Comparison of ENCODE assay signal across 12 mouse cellular contexts in genomic region chr11:26586367-26587183, GRCm38 (mm10). TPM values are rescaled to one million over a fixed set of nuclear protein-coding genes. Genes with fewer than 3 reads are reported as not detected.
A peak's percentile ranks its signal among the peaks of the same experiment; 100 is the strongest.
DNase-seq lines count a peak whose midpoint lies in the region; ATAC-seq and TF ChIP-seq lines count a peak whose summit lies in the region.
"Had no signal": no experiment of that assay in that cellular context is flagged by ENCODE, and none has a peak within 500 bp of the region (broad histone marks: within the 10 kb centered on the region; RNA-seq: fewer than 3 reads in every experiment).

No protein-coding gene starts in this region.

- TF ChIP-seq CTCF in bone marrow, adult 2 months (IDR thresholded peaks at IDR 0.05; ENCODE audit: control insufficient read depth, insufficient read depth, low read length): no peak

- peak; percentile 27 to 79 for DNase-seq in cerebellum, postnatal 4 days (ENCODE audit: low spot score in 2 of 2)
- no peak for DNase-seq in left cerebral cortex, adult 9 months (ENCODE audit: low spot score in 2 of 2)
- no peak for DNase-seq in lung, postnatal 36 days
- no peak for DNase-seq in heart, embryonic 10.5 days (ENCODE audit: low spot score)
- DNase-seq: embryo, embryonic 11 days had no signal

- TF ChIP-seq POLR2A in bone marrow, adult 2 months (IDR thresholded peaks at IDR 0.05; ENCODE audit: borderline replicate concordance, control insufficient read depth, low read depth, low read length): no peak

- H3K4me1 ChIP-seq in hindbrain, embryonic 16.5 days (ENCODE audit: control insufficient read depth, insufficient read depth, low read depth, low read length): no peaks in the 10 kb centered on the region
- 0 out of 2 replicates have a peak, but pooled peaks cover 4% of the 10 kb centered on the region for H3K4me1 ChIP-seq in hindbrain, embryonic 13.5 days (replicated peaks)
- peaks cover 5% of the 10 kb centered on the region; the same call in 1 of the 2 replicates for H3K4me1 ChIP-seq in bone marrow, adult 2 months (ENCODE audit: control insufficient read depth, insufficient read depth, low read length)
- no peaks in the 10 kb centered on the region; the same call in 1 of the 2 replicates for H3K4me1 ChIP-seq in liver, embryonic 16.5 days (ENCODE audit: control insufficient read depth, low read depth, low read length)
- H3K4me1 ChIP-seq in heart, embryonic 10.5 days: no peaks in the 10 kb centered on the region

- no peaks in the 10 kb centered on the region for H3K27me3 ChIP-seq in hindbrain, embryonic 16.5 days (replicated peaks; ENCODE audit: control insufficient read depth, insufficient read depth, low read length)
- no peaks in the 10 kb centered on the region for H3K27me3 ChIP-seq in hindbrain, embryonic 13.5 days
- no peaks in the 10 kb centered on the region for H3K27me3 ChIP-seq in liver, embryonic 16.5 days (ENCODE audit: control insufficient read depth, insufficient read depth, low read depth, low read length)
- H3K27me3 ChIP-seq in heart, embryonic 10.5 days (ENCODE audit: insufficient read depth, poor library complexity, severe bottlenecking): no peaks in the 10 kb centered on the region
- H3K27me3 ChIP-seq: neural tube, embryonic 15.5 days had no signal

- no peak overlapping the region for H3K9ac ChIP-seq in hindbrain, embryonic 16.5 days (ENCODE audit: low read depth, low read length)
- H3K9ac ChIP-seq in hindbrain, embryonic 13.5 days: no peak overlapping the region
- no peak overlapping the region for H3K9ac ChIP-seq in liver, embryonic 16.5 days (ENCODE audit: low read depth, low read length)
- H3K9ac ChIP-seq: neural tube, embryonic 15.5 days had no signal

- no peak overlapping the region for H3K4me2 ChIP-seq in hindbrain, embryonic 16.5 days (ENCODE audit: low read length)
- H3K4me2 ChIP-seq in hindbrain, embryonic 13.5 days: no peak overlapping the region
- H3K4me2 ChIP-seq in liver, embryonic 16.5 days (ENCODE audit: low read depth, low read length): no peak overlapping the region

- H3K27ac ChIP-seq in hindbrain, embryonic 16.5 days (ENCODE audit: low read depth, low read length): no peak overlapping the region
- H3K27ac ChIP-seq in hindbrain, embryonic 13.5 days: no peak overlapping the region
- peak overlapping the region; percentile 35; the same call in 1 of the 2 replicates for H3K27ac ChIP-seq in bone marrow, adult 2 months (ENCODE audit: control insufficient read depth, insufficient read depth, low read depth, low read length, poor library complexity)
- H3K27ac ChIP-seq in liver, embryonic 16.5 days (ENCODE audit: low read length): no peak overlapping the region
- no peak overlapping the region for H3K27ac ChIP-seq in heart, embryonic 10.5 days
- H3K27ac ChIP-seq: neural tube, embryonic 15.5 days had no signal

- H3K36me3 ChIP-seq in hindbrain, embryonic 16.5 days (ENCODE audit: control insufficient read depth, insufficient read depth, low read length): no peaks in the 10 kb centered on the region
- no peaks in the 10 kb centered on the region for H3K36me3 ChIP-seq in hindbrain, embryonic 13.5 days
- H3K36me3 ChIP-seq in liver, embryonic 16.5 days (ENCODE audit: control insufficient read depth, insufficient read depth): peaks cover 7% of the 10 kb centered on the region
- H3K36me3 ChIP-seq in heart, embryonic 10.5 days: no peaks in the 10 kb centered on the region
- H3K36me3 ChIP-seq: neural tube, embryonic 15.5 days had no signal

- peak; percentile 88 for ATAC-seq in hindbrain, embryonic 16.5 days
- ATAC-seq in hindbrain, embryonic 13.5 days (ENCODE audit: low FRiP score): no peak
- ATAC-seq in liver, embryonic 16.5 days (ENCODE audit: low read depth): peak; percentile 15; the same call in 1 of the 2 replicates

- 68% methylated on average over 6 of the region's 6 CpGs for WGBS in hindbrain, embryonic 16.5 days
- 80% methylated on average over 6 of the region's 6 CpGs for WGBS in hindbrain, embryonic 13.5 days
- 18% methylated on average over 6 of the region's 6 CpGs for WGBS in bone marrow, adult 2 months
- 81% methylated on average over 6 of the region's 6 CpGs for WGBS in liver, embryonic 16.5 days (ENCODE audit: insufficient replicate concordance)
- WGBS in heart, embryonic 10.5 days: 78% methylated on average over 6 of the region's 6 CpGs

- no peaks in the 10 kb centered on the region for H3K9me3 ChIP-seq in hindbrain, embryonic 16.5 days (ENCODE audit: control insufficient read depth, low read length)
- no peaks in the 10 kb centered on the region for H3K9me3 ChIP-seq in hindbrain, embryonic 13.5 days
- H3K9me3 ChIP-seq in liver, embryonic 16.5 days (replicated peaks; ENCODE audit: control insufficient read depth, low read length): no peaks in the 10 kb centered on the region
- no peaks in the 10 kb centered on the region for H3K9me3 ChIP-seq in heart, embryonic 10.5 days
- H3K9me3 ChIP-seq: neural tube, embryonic 15.5 days had no signal

- no peak overlapping the region for H3K4me3 ChIP-seq in hindbrain, embryonic 16.5 days (ENCODE audit: low read length)
- H3K4me3 ChIP-seq in hindbrain, embryonic 13.5 days: no peak overlapping the region
- H3K4me3 ChIP-seq in bone marrow, adult 2 months (replicated peaks; ENCODE audit: control insufficient read depth, low read depth, low read length): no peak overlapping the region
- no peak overlapping the region for H3K4me3 ChIP-seq in liver, embryonic 16.5 days (ENCODE audit: low read depth, low read length)
- H3K4me3 ChIP-seq in heart, embryonic 10.5 days: no peak overlapping the region
- H3K4me3 ChIP-seq: neural tube, embryonic 15.5 days had no signal

RNA-seq across cellular contexts. Expression of gene Gm6899, which starts 6.5 kb away (rescaled TPM):
- polyA plus RNA-seq in hindbrain, embryonic 16.5 days (2015; fragmentation: Nextera tagmentation; extraction: Ambion mirVana): not detected in 2 replicates
- polyA plus RNA-seq in hindbrain, embryonic 13.5 days (2015; fragmentation: Nextera tagmentation; extraction: Ambion mirVana): not detected in 2 replicates
- polyA plus RNA-seq in bone marrow, adult 2 months (2011; ENCODE audit: insufficient read depth, insufficient read length, low replicate concordance, missing spikeins): not detected in 2 replicates
- 0.16 and 0.33 TPM in 2 replicates for polyA plus RNA-seq in liver, embryonic 16.5 days (2015; fragmentation: Nextera tagmentation; extraction: Ambion mirVana)
- polyA plus RNA-seq in heart, embryonic 10.5 days (2016; fragmentation: Nextera tagmentation; extraction: Ambion mirVana): not detected in 2 replicates
- polyA plus RNA-seq: heart, embryonic 14.5 days; limb, embryonic 14.5 days; neural tube, embryonic 15.5 days had no signal

RNA-seq across cellular contexts. Expression of gene Vrk2, which starts 7.2 kb away (rescaled TPM):
- 3.5 and 3.9 TPM in 2 replicates for polyA plus RNA-seq in hindbrain, embryonic 16.5 days (2015; fragmentation: Nextera tagmentation; extraction: Ambion mirVana)
- 3.9 and 5.0 TPM in 2 replicates for polyA plus RNA-seq in hindbrain, embryonic 13.5 days (2015; fragmentation: Nextera tagmentation; extraction: Ambion mirVana)
- polyA plus RNA-seq in bone marrow, adult 2 months (2011; ENCODE audit: insufficient read depth, insufficient read length, low replicate concordance, missing spikeins): 16.1 and 21.7 TPM in 2 replicates
- polyA plus RNA-seq in liver, embryonic 16.5 days (2015; fragmentation: Nextera tagmentation; extraction: Ambion mirVana): 22.1 and 22.7 TPM in 2 replicates
- polyA plus RNA-seq in heart, embryonic 10.5 days (2016; fragmentation: Nextera tagmentation; extraction: Ambion mirVana): 17.7 and 18.8 TPM in 2 replicates

Comparison
In these comparisons a context has a peak if more than half of its experiments do, and no peak if none do; other contexts are left out.
1. DNase-seq: peak in cerebellum, postnatal 4 days (2 of 2); none in left cerebral cortex, adult 9 months (0 of 2), lung, postnatal 36 days (single experiment) and heart, embryonic 10.5 days (single experiment).